Mouse (Mus musculus): ENCODE results near the gene Fam234b. TPM values are rescaled to one million over a fixed set of nuclear protein-coding genes. Genes with fewer than 3 reads are reported as not detected.

Gene Fam234b
- polyA plus RNA-seq, 1 experiment from 2014 or later = 30.3 TPM

DNA sequence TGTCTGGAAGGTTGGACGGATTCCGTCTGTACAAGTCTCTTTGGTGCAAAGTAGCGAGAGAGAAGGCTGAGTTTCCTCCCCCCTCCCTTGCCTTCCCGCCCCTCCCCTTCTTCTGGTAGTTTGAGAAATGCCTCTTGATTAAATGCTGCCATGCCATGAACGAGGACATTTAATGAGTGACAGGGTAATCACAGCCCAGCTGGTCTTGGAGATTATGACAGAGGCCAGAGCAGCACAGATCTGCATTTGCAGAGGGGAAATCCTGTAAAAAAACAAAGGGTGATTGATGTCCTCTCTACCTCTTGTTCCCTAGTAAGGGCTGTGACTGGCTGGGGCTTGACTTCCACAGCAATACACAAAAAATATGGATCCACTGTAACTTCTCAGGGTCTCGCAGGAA is 50.1 kb downstream of the Fam234b start:
- 31% methylated on average over 6 of the region's 6 CpGs for WGBS (ENCODE audit: insufficient replicate concordance)

DNA sequence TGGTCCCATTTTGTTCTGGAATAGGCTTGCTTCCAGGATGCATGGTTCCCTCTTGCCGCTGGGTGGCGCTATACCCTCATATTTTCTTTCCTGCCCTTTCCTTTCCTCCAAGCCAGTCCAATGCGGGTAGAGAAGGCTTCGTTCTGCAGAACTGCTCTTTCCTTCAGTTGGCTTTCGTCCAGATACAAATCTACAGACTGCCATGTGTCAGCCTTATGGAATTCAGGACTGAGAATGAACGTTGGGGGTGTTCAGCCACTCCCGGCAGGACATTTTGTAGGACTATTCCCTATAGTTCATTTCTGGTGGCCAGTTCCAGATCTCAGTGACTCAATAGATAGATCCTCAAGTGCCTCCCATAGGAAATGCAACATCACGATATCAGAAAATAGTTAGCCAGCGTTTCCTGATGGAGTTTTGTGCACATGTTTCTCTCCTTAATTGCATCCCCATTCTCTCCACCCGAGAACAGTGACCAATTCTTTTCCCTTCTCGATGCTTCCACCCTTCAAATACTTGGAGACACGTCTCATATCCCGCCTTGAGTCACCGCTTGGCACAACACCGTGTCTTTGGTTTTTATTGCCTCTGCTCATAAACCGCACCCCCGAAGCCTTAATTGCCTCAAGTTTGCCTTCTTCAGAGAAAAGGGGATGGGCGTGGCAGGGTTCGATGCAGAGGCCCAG is 52.2 kb downstream of the Fam234b start:
- Histone ChIP-seq H3K36me3 (replicated peaks) (no peaks in the 10 kb centered on the region), H3K9ac (no peak overlapping the region), H3K4me1 (replicated peaks) (no peaks in the 10 kb centered on the region; the same call in 1 of the 2 replicates), H3K4me2 (no peak overlapping the region; the same call in 1 of the 2 replicates), H3K9me3 (replicated peaks) (no peaks in the 10 kb centered on the region), H3K4me3 (replicated peaks) (no peak overlapping the region), H3K27me3 (peaks cover 53% of the 10 kb centered on the region), H3K27ac (replicated peaks) (no peak overlapping the region)
- no peak for ATAC-seq (ENCODE audit: insufficient read depth)
- WGBS (ENCODE audit: insufficient replicate concordance) = 26% methylated on average over 19 of the region's 19 CpGs

More for the DNA sequence above, 50.1 kb downstream of the Fam234b start:
- no peak overlapping the region for H3K4me2 ChIP-seq
- peaks cover 45% of the 10 kb centered on the region for H3K27me3 ChIP-seq
- no peaks in the 10 kb centered on the region for H3K9me3 ChIP-seq (replicated peaks)
- H3K36me3 ChIP-seq (replicated peaks) = no peaks in the 10 kb centered on the region
- no peak overlapping the region for H3K9ac ChIP-seq
- H3K4me1 ChIP-seq (replicated peaks) = no peaks in the 10 kb centered on the region; the same call in 1 of the 2 replicates
- no peak for ATAC-seq (ENCODE audit: insufficient read depth)
- H3K27ac ChIP-seq (replicated peaks) = no peak overlapping the region
- H3K4me3 ChIP-seq (replicated peaks) = no peak overlapping the region

DNA sequence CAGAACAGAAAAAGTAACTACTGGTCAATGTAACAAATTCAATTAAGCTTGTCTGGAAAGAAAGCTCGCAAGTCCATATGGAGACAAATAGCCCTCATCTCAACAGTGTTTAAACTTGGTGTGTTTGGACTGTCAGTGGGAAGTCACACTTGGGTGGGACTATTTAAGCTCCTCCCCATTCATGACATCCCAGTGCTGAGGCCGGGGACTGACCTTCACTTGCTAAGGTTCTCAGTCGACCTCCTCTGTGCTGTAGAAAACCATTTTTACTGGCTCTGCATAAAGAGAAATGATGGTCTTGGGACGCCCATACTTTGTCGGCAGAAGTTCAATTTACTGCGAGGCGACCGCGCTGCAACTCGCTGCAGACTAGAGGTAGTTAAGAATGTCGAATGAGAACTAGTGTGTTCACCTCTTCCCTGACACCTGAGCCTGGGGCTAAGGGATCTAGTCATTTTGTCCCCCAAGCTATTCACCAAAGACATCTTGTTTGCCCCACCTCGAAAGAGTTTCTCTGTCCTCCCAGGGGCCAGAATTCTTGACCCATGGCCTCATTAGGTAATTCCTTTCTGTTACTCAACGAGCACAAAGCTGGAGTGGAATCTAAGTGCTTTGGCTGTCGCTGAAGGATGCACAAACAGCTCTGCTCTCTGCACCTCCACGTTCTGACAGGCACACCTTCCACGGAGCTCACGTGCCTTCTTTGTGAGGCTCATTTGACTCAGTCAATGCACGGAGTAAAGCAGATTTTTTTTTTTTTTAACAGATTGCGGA is 53.3 kb downstream of the Fam234b start:
- Histone ChIP-seq H3K4me3 (replicated peaks) (no peak overlapping the region), H3K9ac (no peak overlapping the region), H3K4me1 (replicated peaks) (no peaks in the 10 kb centered on the region; the same call in 1 of the 2 replicates), H3K27me3 (peaks cover 51% of the 10 kb centered on the region), H3K27ac (replicated peaks) (no peak overlapping the region), H3K9me3 (replicated peaks) (no peaks in the 10 kb centered on the region), H3K36me3 (replicated peaks) (no peaks in the 10 kb centered on the region), H3K4me2 (no peak overlapping the region)
- 62% methylated on average over 19 of the region's 19 CpGs for WGBS (ENCODE audit: insufficient replicate concordance)
- no peak for ATAC-seq (ENCODE audit: insufficient read depth)

DNA sequence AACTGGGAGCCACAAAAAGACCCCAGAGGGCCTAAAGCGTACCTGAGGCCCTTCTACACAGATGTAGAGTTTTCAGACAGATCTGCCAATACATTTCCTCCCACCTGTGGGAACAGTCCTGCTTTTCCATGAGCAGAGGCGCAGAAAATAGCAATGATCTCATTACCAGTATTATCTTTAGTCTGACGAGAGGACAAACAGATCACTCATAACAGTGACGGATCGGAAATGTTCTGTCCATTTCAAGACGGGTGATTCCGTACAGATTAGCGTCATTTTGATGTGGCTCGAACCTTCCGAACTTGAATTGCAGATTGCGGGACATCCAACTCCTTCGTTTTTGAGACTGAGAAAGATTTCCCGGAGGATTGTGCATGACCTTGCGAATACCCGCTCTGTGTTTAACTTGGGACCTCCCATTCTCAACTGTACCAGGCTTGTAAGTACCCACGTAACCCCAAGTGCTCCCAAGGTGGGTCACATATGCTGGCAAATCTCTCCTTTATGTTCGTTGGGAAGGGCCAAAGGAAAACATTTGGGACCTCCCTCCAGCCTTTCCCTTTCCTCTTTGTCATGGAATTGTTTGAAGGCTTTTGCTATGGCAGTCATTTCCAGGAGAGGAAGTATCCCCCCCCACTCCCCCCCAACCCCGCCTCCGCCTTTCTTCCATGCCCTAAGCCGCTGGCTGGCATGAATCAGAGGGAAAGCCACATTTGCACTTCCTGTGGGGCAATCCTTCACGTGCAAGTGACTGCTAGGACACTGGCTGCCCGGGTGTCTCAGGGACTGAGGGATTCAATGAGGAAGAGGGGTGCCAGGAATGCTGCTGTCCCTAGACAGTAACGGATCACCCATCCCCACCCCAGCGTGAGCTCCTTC is 54.3 kb downstream of the Fam234b start:
- no peak overlapping the region for H3K9ac ChIP-seq
- H3K36me3 ChIP-seq (replicated peaks) = no peaks in the 10 kb centered on the region
- H3K4me1 ChIP-seq (replicated peaks) = no peaks in the 10 kb centered on the region; the same call in 1 of the 2 replicates
- WGBS (ENCODE audit: insufficient replicate concordance) = 42% methylated on average over 24 of the region's 24 CpGs
- no peak overlapping the region for H3K4me3 ChIP-seq (replicated peaks)
- H3K9me3 ChIP-seq (replicated peaks) = no peaks in the 10 kb centered on the region
- ATAC-seq (ENCODE audit: insufficient read depth) = peak; percentile 18; the same call in 1 of the 2 replicates
- H3K27ac ChIP-seq (replicated peaks) = no peak overlapping the region
- peak overlapping the region; percentile 9 for H3K4me2 ChIP-seq
- peaks cover 51% of the 10 kb centered on the region for H3K27me3 ChIP-seq

DNA sequence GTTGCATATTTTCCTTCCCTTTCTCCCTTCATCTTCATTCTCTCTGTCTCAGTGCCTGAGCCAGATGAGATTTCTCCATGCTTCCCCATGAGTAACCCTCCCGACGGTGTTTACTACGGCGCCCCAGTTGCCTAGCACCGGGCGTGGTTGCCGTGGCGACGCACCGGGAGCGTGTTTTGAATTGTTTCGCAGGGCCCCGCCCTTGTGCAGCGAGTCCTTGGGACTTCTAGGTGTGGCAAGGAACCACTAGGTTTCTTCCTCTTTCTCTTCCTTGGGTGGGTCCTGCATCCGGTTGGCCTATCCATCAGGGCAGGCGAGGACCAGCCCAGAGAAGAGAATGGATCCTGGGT is 54.9 kb downstream of the Fam234b start:
- peak; percentile 28; the same call in 1 of the 2 replicates for ATAC-seq (ENCODE audit: insufficient read depth)
- Histone ChIP-seq H3K4me1 (replicated peaks) (no peaks in the 10 kb centered on the region; the same call in 1 of the 2 replicates), H3K27ac (replicated peaks) (no peak overlapping the region), H3K9ac (no peak overlapping the region), H3K4me3 (replicated peaks) (no peak overlapping the region), H3K27me3 (peaks cover 46% of the 10 kb centered on the region), H3K4me2 (peak overlapping the region; percentile 9), H3K36me3 (replicated peaks) (no peaks in the 10 kb centered on the region), H3K9me3 (replicated peaks) (no peaks in the 10 kb centered on the region)
- WGBS (ENCODE audit: insufficient replicate concordance) = 5% methylated on average over 16 of the region's 16 CpGs

DNA sequence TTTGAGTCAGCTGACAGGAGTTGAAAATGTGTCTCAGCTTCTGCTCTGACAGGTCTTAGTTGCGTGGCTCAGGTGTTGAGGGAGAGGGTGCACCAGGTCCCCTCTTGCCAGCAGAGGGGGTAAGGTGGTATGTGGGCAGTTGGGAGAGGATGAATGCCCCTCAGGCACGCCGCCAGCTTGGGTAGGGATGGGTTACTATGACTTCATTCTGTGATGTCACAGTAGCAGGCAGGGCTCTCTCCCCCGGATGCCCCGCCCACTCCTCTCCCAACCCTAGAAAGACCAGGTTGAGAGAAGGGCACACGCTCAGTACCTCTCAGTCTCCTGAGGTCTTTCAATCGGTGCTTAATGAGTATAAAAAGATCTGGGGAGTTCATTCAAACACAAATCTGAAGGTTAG is 56.4 kb downstream of the Fam234b start, which contains the start of gene Gsg1:
Gsg1 (minus strand) TSS at position 199 of the 400 bp plus-strand sequence.
- H3K9me3 ChIP-seq (replicated peaks) = no peaks in the 10 kb centered on the region
- no peaks in the 10 kb centered on the region for H3K36me3 ChIP-seq (replicated peaks)
- no peak within 1 kb of the TSS for H3K4me3 ChIP-seq (replicated peaks)
- no peaks in the 10 kb centered on the region; the same call in 1 of the 2 replicates for H3K4me1 ChIP-seq (replicated peaks)
- 66% methylated on average over 7 of the region's 7 CpGs for WGBS (ENCODE audit: insufficient replicate concordance)
- no peak for ATAC-seq (ENCODE audit: insufficient read depth)
- H3K27me3 ChIP-seq = peaks cover 39% of the 10 kb centered on the region
- no peak within 1 kb of the TSS for H3K9ac ChIP-seq
- H3K4me2 ChIP-seq = no peak within 1 kb of the TSS
- no peak within 1 kb of the TSS for H3K27ac ChIP-seq (replicated peaks)

DNA sequence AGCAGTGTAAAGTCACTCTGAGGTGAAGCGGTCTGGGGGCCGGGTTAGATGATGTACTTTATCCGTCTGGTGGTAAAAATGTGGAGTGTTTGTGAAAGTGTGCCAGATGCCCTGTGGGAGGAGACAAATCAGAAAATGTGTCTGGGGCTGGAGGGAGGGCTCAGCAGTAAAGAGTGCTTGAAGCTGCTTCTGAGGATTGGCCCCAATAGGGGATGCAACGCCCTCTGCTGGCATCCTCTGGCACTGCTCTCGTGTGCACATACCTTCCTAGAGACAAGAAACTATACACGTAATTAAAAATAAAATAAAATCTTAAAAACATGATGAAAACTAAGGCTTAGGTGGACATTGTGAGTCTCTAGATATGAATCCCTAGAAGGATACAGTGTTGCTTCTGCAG is 62.7 kb downstream of the Fam234b start:
- Histone ChIP-seq H3K9ac (no peak overlapping the region), H3K27me3 (no peaks in the 10 kb centered on the region), H3K4me1 (replicated peaks) (no peaks in the 10 kb centered on the region), H3K36me3 (replicated peaks) (no peaks in the 10 kb centered on the region), H3K4me3 (replicated peaks) (no peak overlapping the region), H3K27ac (replicated peaks) (no peak overlapping the region), H3K4me2 (no peak overlapping the region), H3K9me3 (replicated peaks) (no peaks in the 10 kb centered on the region)
- 76% methylated on average over 6 of the region's 6 CpGs for WGBS (ENCODE audit: insufficient replicate concordance)
- ATAC-seq (ENCODE audit: insufficient read depth) = no peak

DNA sequence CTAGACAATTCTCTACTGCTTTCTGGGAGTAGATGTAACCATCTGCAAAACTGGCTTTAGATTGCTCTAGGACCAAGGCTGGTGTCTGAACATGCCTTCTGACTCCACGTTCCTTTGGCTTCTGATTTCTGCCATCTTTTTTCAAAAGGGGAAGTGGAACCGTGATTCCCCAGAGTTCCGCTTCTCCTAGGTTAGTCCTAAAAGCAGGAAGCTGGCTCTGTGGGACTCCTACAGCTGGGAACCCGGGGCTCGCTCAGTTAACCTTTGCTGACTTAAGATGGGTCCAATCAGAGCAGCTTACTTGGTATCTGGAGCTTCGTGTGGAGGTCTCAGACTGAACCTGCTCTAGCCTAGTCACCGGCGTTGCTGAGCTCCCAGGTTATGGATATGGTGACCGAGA is 63.3 kb downstream of the Fam234b start:
- Histone ChIP-seq H3K4me1 (replicated peaks) (no peaks in the 10 kb centered on the region), H3K36me3 (replicated peaks) (no peaks in the 10 kb centered on the region), H3K4me3 (replicated peaks) (no peak overlapping the region), H3K4me2 (no peak overlapping the region), H3K9me3 (replicated peaks) (no peaks in the 10 kb centered on the region), H3K27ac (replicated peaks) (no peak overlapping the region), H3K27me3 (no peaks in the 10 kb centered on the region), H3K9ac (no peak overlapping the region)
- WGBS (ENCODE audit: insufficient replicate concordance) = 68% methylated on average over 9 of the region's 9 CpGs
- ATAC-seq (ENCODE audit: insufficient read depth) = no peak

DNA sequence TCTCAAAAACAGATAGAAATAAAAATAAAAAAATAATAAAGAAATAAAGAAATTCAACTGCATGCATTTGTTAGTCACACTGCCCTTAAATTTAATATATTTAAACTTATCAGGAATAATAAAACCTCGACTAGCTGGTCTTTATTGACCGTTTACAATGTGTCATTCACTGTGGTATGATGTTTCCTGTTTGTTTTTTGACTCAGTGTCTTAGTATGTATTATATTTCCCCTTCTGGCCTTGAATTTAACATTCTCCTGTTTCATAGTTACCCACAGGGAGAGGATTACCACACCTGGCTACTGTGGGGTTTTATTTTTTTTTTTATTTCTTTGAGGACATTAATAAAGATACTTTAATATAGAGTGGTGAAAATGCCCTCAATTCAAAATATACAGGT is 64.8 kb downstream of the Fam234b start:
- H3K9me3 ChIP-seq (replicated peaks) = no peaks in the 10 kb centered on the region
- H3K4me1 ChIP-seq (replicated peaks) = no peaks in the 10 kb centered on the region
- no peak for ATAC-seq (ENCODE audit: insufficient read depth)
- no peak overlapping the region for H3K27ac ChIP-seq (replicated peaks)
- H3K9ac ChIP-seq = no peak overlapping the region
- H3K4me2 ChIP-seq = no peak overlapping the region
- 36% methylated on average over 2 of the region's 2 CpGs for WGBS (ENCODE audit: insufficient replicate concordance)
- H3K27me3 ChIP-seq = no peaks in the 10 kb centered on the region
- H3K4me3 ChIP-seq (replicated peaks) = no peak overlapping the region
- no peaks in the 10 kb centered on the region for H3K36me3 ChIP-seq (replicated peaks)

DNA sequence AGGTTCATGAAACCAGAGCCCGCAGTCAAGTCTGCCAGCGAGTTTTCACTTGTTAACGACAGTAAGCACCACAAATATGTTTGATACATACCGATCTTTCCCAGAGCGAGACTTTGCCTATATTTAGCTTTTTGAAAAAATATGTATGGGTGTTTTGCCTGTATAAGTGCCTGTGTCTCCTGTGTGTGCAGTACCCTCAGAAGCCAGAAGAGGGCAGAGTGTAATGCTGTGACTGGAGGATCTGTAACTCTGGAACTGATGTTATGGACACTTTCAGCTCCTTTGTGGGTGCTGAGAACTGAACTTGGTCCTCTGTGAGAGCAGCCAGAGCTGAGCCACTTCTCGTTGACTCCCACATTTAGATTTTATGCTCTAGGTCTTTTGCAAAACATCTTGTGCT is 66.4 kb downstream of the Fam234b start:
- Histone ChIP-seq H3K27ac (replicated peaks) (no peak overlapping the region), H3K36me3 (replicated peaks) (no peaks in the 10 kb centered on the region), H3K4me2 (no peak overlapping the region), H3K27me3 (no peaks in the 10 kb centered on the region), H3K4me1 (replicated peaks) (no peaks in the 10 kb centered on the region), H3K4me3 (replicated peaks) (no peak overlapping the region), H3K9ac (no peak overlapping the region), H3K9me3 (replicated peaks) (no peaks in the 10 kb centered on the region)
- WGBS (ENCODE audit: insufficient replicate concordance) = 82% methylated on average over 6 of the region's 6 CpGs
- no peak for ATAC-seq (ENCODE audit: insufficient read depth)

DNA sequence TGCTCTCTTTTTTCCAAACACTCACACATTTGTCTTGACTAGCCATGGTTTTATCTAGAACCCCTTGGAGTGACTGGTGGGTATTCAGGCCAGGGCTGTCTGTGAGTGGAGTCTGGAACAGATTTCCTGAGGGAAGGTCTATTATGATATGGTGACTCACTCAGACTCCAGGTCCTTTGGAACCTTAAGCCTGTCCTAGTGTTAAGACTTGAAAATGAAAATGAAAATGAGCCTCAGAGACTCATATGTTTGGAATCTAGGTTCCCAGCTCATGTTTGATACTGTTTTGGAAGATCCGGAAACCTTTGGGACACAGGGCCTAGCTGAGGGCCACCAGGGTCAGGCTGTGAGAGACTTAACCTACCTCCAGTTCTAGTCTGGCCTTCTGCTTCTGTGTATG is 68.3 kb downstream of the Fam234b start:
- Histone ChIP-seq H3K4me1 (replicated peaks) (no peaks in the 10 kb centered on the region), H3K4me2 (no peak overlapping the region), H3K4me3 (replicated peaks) (no peak overlapping the region), H3K9ac (no peak overlapping the region), H3K27ac (replicated peaks) (no peak overlapping the region), H3K36me3 (replicated peaks) (no peaks in the 10 kb centered on the region), H3K9me3 (replicated peaks) (no peaks in the 10 kb centered on the region), H3K27me3 (no peaks in the 10 kb centered on the region)
- 74% methylated on average over 1 of the region's 1 CpGs for WGBS (ENCODE audit: insufficient replicate concordance)
- ATAC-seq (ENCODE audit: insufficient read depth) = no peak

Measured in liver, embryonic 15.5 days (tissue).